Comparison of ENCODE assay signal across 8 mouse cellular contexts in the genomic region with DNA sequence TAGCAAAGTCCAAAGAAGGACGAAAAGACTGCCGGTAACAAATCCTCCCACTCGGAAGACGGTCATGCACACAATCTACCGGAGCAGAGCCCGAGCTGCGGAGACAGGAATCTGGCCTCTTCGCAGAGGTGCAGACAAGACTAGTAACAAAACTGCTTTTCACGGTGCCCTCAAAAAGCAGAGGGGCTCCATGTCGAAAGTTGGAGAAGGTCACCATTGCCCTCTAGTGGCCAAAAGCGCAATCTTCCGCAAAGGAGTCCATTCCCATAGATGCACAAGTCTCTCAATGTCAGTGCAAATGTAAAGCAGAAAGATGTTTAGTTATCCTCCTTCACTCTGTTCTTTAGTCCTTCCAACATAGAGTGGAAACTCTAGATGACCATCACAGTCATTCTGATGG. TPM values are rescaled to one million over a fixed set of nuclear protein-coding genes. Genes with fewer than 3 reads are reported as not detected.
DNase-seq lines count a peak whose midpoint lies in the region; ATAC-seq and TF ChIP-seq lines count a peak whose summit lies in the region.

No protein-coding gene starts in this region.

- DNase-seq in urinary bladder, adult 18-20 months (ENCODE audit: low spot score in 2 of 2): peak; percentile 18 to 34
- no peak for DNase-seq in urinary bladder, adult 2 months (ENCODE audit: low spot score)
- DNase-seq in embryonic facial prominence, embryonic 11.5 days (ENCODE audit: low spot score): peak; percentile 90
- peak; percentile 50 for DNase-seq in heart, adult 8-10 months (ENCODE audit: low spot score)
- DNase-seq in testis, postnatal 10 days (ENCODE audit: low spot score): peak; percentile 83

- peaks cover 3% of the 10 kb centered on the region; the same call in 1 of the 2 replicates for H3K36me3 ChIP-seq in embryonic facial prominence, embryonic 11.5 days (replicated peaks; ENCODE audit: control insufficient read depth, insufficient read depth, low read depth, low read length)
- H3K36me3 ChIP-seq in kidney, embryonic 15.5 days: peaks cover 26% of the 10 kb centered on the region
- H3K36me3 ChIP-seq in limb, embryonic 15.5 days: peaks cover 19% of the 10 kb centered on the region
- no peaks in the 10 kb centered on the region for H3K36me3 ChIP-seq in myocyte (ENCODE audit: control insufficient read depth, insufficient read depth)

- no peaks in the 10 kb centered on the region for H3K4me1 ChIP-seq in embryonic facial prominence, embryonic 11.5 days (ENCODE audit: control insufficient read depth, insufficient read depth, low read length)
- H3K4me1 ChIP-seq in kidney, embryonic 15.5 days: peaks cover 27% of the 10 kb centered on the region
- peaks cover 24% of the 10 kb centered on the region for H3K4me1 ChIP-seq in limb, embryonic 15.5 days

- H3K27me3 ChIP-seq in embryonic facial prominence, embryonic 11.5 days (ENCODE audit: control insufficient read depth, insufficient read depth, low read length): no peaks in the 10 kb centered on the region
- peaks cover 4% of the 10 kb centered on the region; the same call in 1 of the 2 replicates for H3K27me3 ChIP-seq in kidney, embryonic 15.5 days
- no peaks in the 10 kb centered on the region for H3K27me3 ChIP-seq in limb, embryonic 15.5 days
- no peaks in the 10 kb centered on the region for H3K27me3 ChIP-seq in myocyte (ENCODE audit: control insufficient read depth, insufficient read depth, insufficient read length)

- under 1% methylated on average over 12 of the region's 12 CpGs for WGBS in embryonic facial prominence, embryonic 11.5 days
- WGBS in kidney, embryonic 15.5 days: 1% methylated on average over 12 of the region's 12 CpGs
- WGBS in limb, embryonic 15.5 days: under 1% methylated on average over 12 of the region's 12 CpGs

- no peak for ATAC-seq in embryonic facial prominence, embryonic 11.5 days (replicated peaks; ENCODE audit: insufficient number of reproducible peaks, low FRiP score, low TSS enrichment, low read depth)
- no peak for ATAC-seq in kidney, embryonic 15.5 days (replicated peaks; ENCODE audit: low FRiP score)
- ATAC-seq in limb, embryonic 15.5 days (ENCODE audit: insufficient number of reproducible peaks, low FRiP score, low TSS enrichment, low read depth): no peak

- peak overlapping the region; percentile 10 for H3K9ac ChIP-seq in embryonic facial prominence, embryonic 11.5 days (replicated peaks; ENCODE audit: low read length)
- peak overlapping the region; percentile 54 for H3K9ac ChIP-seq in kidney, embryonic 15.5 days
- H3K9ac ChIP-seq in limb, embryonic 15.5 days: peak overlapping the region; percentile 12; the same call in 1 of the 2 replicates

- peak overlapping the region; percentile 27 for H3K4me3 ChIP-seq in embryonic facial prominence, embryonic 11.5 days (ENCODE audit: low read depth, low read length)
- H3K4me3 ChIP-seq in kidney, embryonic 15.5 days (replicated peaks): peak overlapping the region; percentile 47
- H3K4me3 ChIP-seq in limb, embryonic 15.5 days: peak overlapping the region; percentile 39
- H3K4me3 ChIP-seq in myocyte: no peak overlapping the region

- no peaks in the 10 kb centered on the region for H3K79me2 ChIP-seq in myocyte (ENCODE audit: control insufficient read depth, insufficient read depth)

- no peak overlapping the region for H3K27ac ChIP-seq in embryonic facial prominence, embryonic 11.5 days (replicated peaks; ENCODE audit: low read depth, low read length)
- H3K27ac ChIP-seq in kidney, embryonic 15.5 days: peak overlapping the region; percentile 60; the same call in 1 of the 2 replicates
- peak overlapping the region; percentile 67 for H3K27ac ChIP-seq in limb, embryonic 15.5 days

- no peak for TF ChIP-seq POLR2A in myocyte (IDR thresholded peaks at IDR 0.05; ENCODE audit: insufficient read length, low read depth)

- H3ac ChIP-seq in myocyte (ENCODE audit: control insufficient read depth, insufficient read length): no peak overlapping the region

- peak overlapping the region; percentile 38 for H3K4me2 ChIP-seq in embryonic facial prominence, embryonic 11.5 days (ENCODE audit: low read depth, low read length)
- H3K4me2 ChIP-seq in kidney, embryonic 15.5 days: peak overlapping the region; percentile 69
- peak overlapping the region; percentile 42 for H3K4me2 ChIP-seq in limb, embryonic 15.5 days
- H3K4me2 ChIP-seq in myocyte (ENCODE audit: low read depth): peak overlapping the region; percentile 42

- H3K9me3 ChIP-seq in embryonic facial prominence, embryonic 11.5 days (replicated peaks; ENCODE audit: control insufficient read depth, low read length): no peaks in the 10 kb centered on the region
- H3K9me3 ChIP-seq in kidney, embryonic 15.5 days (replicated peaks): no peaks in the 10 kb centered on the region
- H3K9me3 ChIP-seq in limb, embryonic 15.5 days: no peaks in the 10 kb centered on the region

TF ChIP-seq in myocyte, 11 proteins besides CTCF, POLR2A, EP300 and RAD21:
- TF ChIP-seq MYOD1 (IDR thresholded peaks at IDR 0.05; ENCODE audit: control insufficient read depth in 1 of 3, insufficient read length in 2 of 3, low read depth in 2 of 3) (no peak), POLR2AphosphoS2 (IDR thresholded peaks at IDR 0.05; ENCODE audit: insufficient read length, low read depth) (no peak), MAX (IDR thresholded peaks at IDR 0.05; ENCODE audit: low read depth) (no peak), CEBPB (IDR thresholded peaks at IDR 0.05; ENCODE audit: insufficient read depth, poor library complexity, severe bottlenecking) (no peak), MYOG (IDR thresholded peaks at IDR 0.05; ENCODE audit: control insufficient read depth in 1 of 3, insufficient read depth in 1 of 3, insufficient read length in 2 of 3, low read depth in 2 of 3) (no peak), TCF3 (IDR thresholded peaks at IDR 0.05; ENCODE audit: insufficient read length, low read depth) (no peak), USF1 (IDR thresholded peaks at IDR 0.05; ENCODE audit: low read depth) (no peak), TCF12 (IDR thresholded peaks at IDR 0.05; ENCODE audit: insufficient read depth, poor library complexity, severe bottlenecking) (no peak), REST (IDR thresholded peaks at IDR 0.05; ENCODE audit: insufficient read depth, insufficient read length) (no peak), E2F4 (IDR thresholded peaks at IDR 0.05; ENCODE audit: insufficient read depth) (no peak), SRF (IDR thresholded peaks at IDR 0.05; ENCODE audit: control insufficient read depth, insufficient read length, low read depth) (no peak)

RNA-seq across cellular contexts. Expression of a gene that starts 4.5 kb away (rescaled TPM):
- polyA plus RNA-seq in urinary bladder, adult 2 months (2012; rRNA removed): 22.4 and 25.3 TPM in 2 replicates
- polyA plus RNA-seq in embryonic facial prominence, embryonic 11.5 days (2014; fragmentation: Nextera tagmentation; extraction: Ambion mirVana): 187 and 192 TPM in 2 replicates
- total RNA-seq in heart, adult 8-10 months (2022): 10 to 100 TPM in 2 of 4 experiments, 1 to 10 TPM in 2; 9.6 to 10.9 (median 10.1) TPM
- polyA plus RNA-seq in kidney, embryonic 15.5 days (2015; fragmentation: Nextera tagmentation; extraction: Ambion mirVana): 128 and 130 TPM in 2 replicates
- 183 and 194 TPM in 2 replicates for polyA plus RNA-seq in limb, embryonic 15.5 days (2015; fragmentation: Nextera tagmentation; extraction: Ambion mirVana)
- 6.1 TPM for polyA plus RNA-seq in myocyte (2012; fragmentation: generic; extraction: Trizol)
